Mouse (Mus musculus) CH12.LX (cell line): ENCODE measurements at regions not wholly inside any gene's neighbourhood (a gene's known extent, or its start where the extent isn't known, plus 50 kb on each side); places are given as distances from the start of the nearest gene placed in this dataset.
A peak's percentile ranks its signal among the peaks of the same experiment; 100 is the strongest.

Experiments
- DNase-seq: peaks from one replicate; pipeline ENCODE4 v3.0.0-alpha.2; 2013; ENCODE audit errors: extremely low read depth
- H3K27ac ChIP-seq: 2 replicates; pipeline ENCODE4 v1.5.1; 2012; ENCODE audit warnings: low read depth, mild to moderate bottlenecking, control low read depth, moderate library complexity; ENCODE audit not compliant: insufficient read depth
- H3K27me3 ChIP-seq: replicated peaks from 2 replicates; pipeline ENCODE3; 2012; ENCODE audit warnings: inconsistent platforms
- H3K36me3 ChIP-seq, 2 experiments: replicated peaks in 1 of 2; 2 replicates each; pipeline versions ENCODE3 to v1.6.1; 2012; ENCODE audit warnings: inconsistent platforms in 1 of 2, low read length in 1 of 2, mild to moderate bottlenecking in 1 of 2, mixed read lengths in 1 of 2, moderate library complexity in 1 of 2; ENCODE audit not compliant: control insufficient read depth in 1 of 2, insufficient read depth in 1 of 2
- H3K4me1 ChIP-seq, 2 experiments: 2 replicates each; pipeline ENCODE4 v1.6.1; 2012; ENCODE audit warnings: inconsistent platforms in 1 of 2, moderate library complexity in 1 of 2; ENCODE audit not compliant: insufficient read depth in 2 of 2, control insufficient read depth in 1 of 2
- H3K4me2 ChIP-seq: 2 replicates; pipeline ENCODE4 v1.6.1; 2012; ENCODE audit warnings: low read depth, mild to moderate bottlenecking, control low read depth; ENCODE audit not compliant: poor library complexity, insufficient read depth, severe bottlenecking
- H3K4me3 ChIP-seq, 3 experiments: fragments of 150-350 bp in 1 of 3; sonication (generic) in 1 of 3; replicated peaks in 1 of 3; 2 replicates each; pipeline versions ENCODE3 to v1.5.1; 2011 to 2012; ENCODE audit warnings: low read depth in 2 of 3, low read length in 2 of 3, mild to moderate bottlenecking in 2 of 3, moderate library complexity in 2 of 3, control low read depth in 1 of 3, improper control_type of control experiment in 1 of 3, inconsistent platforms in 1 of 3, mixed read lengths in 1 of 3; ENCODE audit not compliant: poor library complexity in 1 of 3
- H3K79me2 ChIP-seq: replicated peaks from 2 replicates; pipeline ENCODE4 v1.6.1; 2012; ENCODE audit warnings: mild to moderate bottlenecking, moderate library complexity; ENCODE audit not compliant: control insufficient read depth, poor library complexity, insufficient read depth, severe bottlenecking; ENCODE audit errors: extremely low read depth
- H3K9ac ChIP-seq: 2 replicates; pipeline ENCODE4 v1.6.1; 2012; ENCODE audit warnings: low read depth, mild to moderate bottlenecking, control low read depth, moderate library complexity; ENCODE audit not compliant: insufficient read depth
- H3K9me3 ChIP-seq: replicated peaks from 2 replicates; pipeline ENCODE3; 2012; ENCODE audit warnings: low read length, inconsistent platforms, mixed read lengths
- CTCF ChIP-seq, 2 experiments: IDR thresholded peaks in 1 of 2; conservative IDR thresholded peaks in 1 of 2; 2 replicates each; pipeline ENCODE4 v1.5.1; 2011 to 2012; ENCODE audit warnings: low read depth in 2 of 2, low read length in 2 of 2, improper control_type of control experiment in 1 of 2, inconsistent platforms in 1 of 2, mild to moderate bottlenecking in 1 of 2, moderate library complexity in 1 of 2
- ETS1 ChIP-seq: conservative IDR thresholded peaks from 2 replicates; pipeline ENCODE4 v1.6.1; 2012; ENCODE audit warnings: low read depth, mild to moderate bottlenecking, inconsistent platforms, low read length, improper control_type of control experiment, moderate library complexity
- POLR2AphosphoS2 ChIP-seq: IDR thresholded peaks from 2 replicates; pipeline ENCODE4 v1.6.1; 2011; ENCODE audit warnings: low read depth, low read length, improper control_type of control experiment
- RAD21 ChIP-seq: IDR thresholded peaks from 2 replicates; pipeline ENCODE4 v1.6.1; 2011; ENCODE audit warnings: low read depth, mild to moderate bottlenecking, low read length, improper control_type of control experiment, moderate library complexity
- SMC3 ChIP-seq: IDR thresholded peaks from 2 replicates; pipeline ENCODE4 v1.6.1; 2011; ENCODE audit warnings: low read depth, low read length, improper control_type of control experiment
- ZC3H11A ChIP-seq: IDR thresholded peaks from 2 replicates; pipeline ENCODE4 v1.6.1; 2012; ENCODE audit warnings: low read depth, mild to moderate bottlenecking, inconsistent platforms, low read length, improper control_type of control experiment
- dilution Hi-C: fragments of 300-500 bp; cut with MboI; formaldehyde crosslinking; loops from 2 replicates; pipeline ENCODE4 v1.14.3; 2020; ENCODE audit warnings: low sequenced_read_pairs; ENCODE audit not compliant: extremely low pct_unique_long_range_greater_than_20kb, extremely low pct_ligation_motif_present
- in situ Hi-C: fragments of 300-500 bp; cut with MboI; formaldehyde crosslinking; loops from 3 replicates; pipeline ENCODE4 v1.14.3; 2019; ENCODE audit warnings: low sequenced_read_pairs, low pct_ligation_motif_present, low pct_unique_long_range_greater_than_20kb, mixed read lengths

- in situ Hi-C loops (no loop called here), dilution Hi-C loops (no loop called here)
- TF ChIP-seq ETS1 (no peak), ZC3H11A (no peak), SMC3 (peak; percentile 71), RAD21 (peak; percentile 45), POLR2AphosphoS2 (no peak), CTCF (conservative IDR thresholded peaks at IDR 0.05 in 1 of 2, IDR thresholded peaks at IDR 0.05 in 1 of 2; ENCODE audit: low read depth in 2 of 2, low read length in 2 of 2) (peak; percentile 35 to 69; a peak in 3 of 4 replicates)
- peaks cover 3 to 22% of the 10 kb centered on the region in 2 experiments; a peak in 3 of 4 replicates for H3K4me1 ChIP-seq
- H3K9ac ChIP-seq: no peak overlapping the region
- H3K9me3 ChIP-seq: peaks cover 3% of the 10 kb centered on the region
- no peaks in the 10 kb centered on the region for H3K27me3 ChIP-seq
- peaks cover 3 to 43% of the 10 kb centered on the region in 2 experiments for H3K36me3 ChIP-seq
- no peaks in the 10 kb centered on the region for H3K79me2 ChIP-seq
- no peak overlapping the region for H3K27ac ChIP-seq
- peak; percentile 56 for DNase-seq
- no peak overlapping the region for H3K4me3 ChIP-seq
- no peak overlapping the region for H3K4me2 ChIP-seq
These were observed 54.0 kb upstream of the Ripor2 start for GRCm38 (mm10) chr13:24527812-24528531.
